Mouse (Mus musculus): ENCODE results near the gene Nedd9. TPM values are rescaled to one million over a fixed set of nuclear protein-coding genes. Genes with fewer than 3 reads are reported as not detected.

The Nedd9 gene
- total and polyA plus RNA-seq, 2 experiments from 2014 or later: 12.6 to 30.5 TPM

- no peaks in the 10 kb centered on the region for H3K27me3 ChIP-seq (ENCODE audit: insufficient read depth, low read length)
- no peaks in the 10 kb centered on the region for H3K9me3 ChIP-seq (ENCODE audit: low read length)
- no peak for DNase-seq
- H3K4me1 ChIP-seq (ENCODE audit: insufficient read depth): no peaks in the 10 kb centered on the region
- ATAC-seq: no peak
- H3K4me3 ChIP-seq (ENCODE audit: low read depth, low read length): no peak overlapping the region
- H3K27ac ChIP-seq (ENCODE audit: low read depth, low read length): no peak overlapping the region
- no peak overlapping the region for H3K4me2 ChIP-seq (ENCODE audit: low read depth)
- no peak overlapping the region for H3K9ac ChIP-seq
- no peak for TF ChIP-seq CTCF (IDR thresholded peaks at IDR 0.05; ENCODE audit: low read depth)
- no peaks in the 10 kb centered on the region for H3K36me3 ChIP-seq (ENCODE audit: insufficient read depth)
These were observed 104.5 kb downstream of the Nedd9 start for GRCm38 (mm10) chr13:41382635-41383034.

- Histone ChIP-seq H3K36me3 (ENCODE audit: insufficient read depth) (no peaks in the 10 kb centered on the region), H3K4me1 (ENCODE audit: insufficient read depth) (no peaks in the 10 kb centered on the region), H3K4me3 (ENCODE audit: low read depth, low read length) (no peak overlapping the region), H3K4me2 (ENCODE audit: low read depth) (no peak overlapping the region), H3K27ac (ENCODE audit: low read depth, low read length) (no peak overlapping the region), H3K27me3 (ENCODE audit: insufficient read depth, low read length) (no peaks in the 10 kb centered on the region), H3K9ac (no peak overlapping the region), H3K9me3 (ENCODE audit: low read length) (no peaks in the 10 kb centered on the region)
- ATAC-seq: no peak
- 92% methylated on average over 5 of the region's 5 CpGs for WGBS
- DNase-seq: no peak
- no peak for TF ChIP-seq CTCF (IDR thresholded peaks at IDR 0.05; ENCODE audit: low read depth)
These were observed 105.2 kb downstream of the Nedd9 start for GRCm38 (mm10) chr13:41381806-41382546.

- WGBS: 82% methylated on average over 7 of the region's 7 CpGs
- no peak for ATAC-seq
- Histone ChIP-seq H3K4me3 (ENCODE audit: low read depth, low read length) (no peak overlapping the region), H3K9me3 (ENCODE audit: low read length) (no peaks in the 10 kb centered on the region), H3K27ac (ENCODE audit: low read depth, low read length) (no peak overlapping the region), H3K4me1 (ENCODE audit: insufficient read depth) (no peaks in the 10 kb centered on the region), H3K4me2 (ENCODE audit: low read depth) (no peak overlapping the region), H3K27me3 (ENCODE audit: insufficient read depth, low read length) (no peaks in the 10 kb centered on the region), H3K9ac (no peak overlapping the region), H3K36me3 (ENCODE audit: insufficient read depth) (no peaks in the 10 kb centered on the region)
- TF ChIP-seq CTCF (IDR thresholded peaks at IDR 0.05; ENCODE audit: low read depth): no peak
- DNase-seq: no peak
These were observed 105.9 kb downstream of the Nedd9 start for GRCm38 (mm10) chr13:41381041-41381805.

GRCm38 (mm10) chr13:41379951-41380465 lies 107.2 kb downstream of the Nedd9 start:
- no peaks in the 10 kb centered on the region for H3K36me3 ChIP-seq (ENCODE audit: insufficient read depth)
- H3K27ac ChIP-seq (ENCODE audit: low read depth, low read length): no peak overlapping the region
- no peak for DNase-seq
- WGBS: 94% methylated on average over 4 of the region's 4 CpGs
- no peak for ATAC-seq
- no peaks in the 10 kb centered on the region for H3K27me3 ChIP-seq (ENCODE audit: insufficient read depth, low read length)
- no peak for TF ChIP-seq CTCF (IDR thresholded peaks at IDR 0.05; ENCODE audit: low read depth)
- H3K4me2 ChIP-seq (ENCODE audit: low read depth): no peak overlapping the region
- no peaks in the 10 kb centered on the region for H3K4me1 ChIP-seq (ENCODE audit: insufficient read depth)
- no peak overlapping the region for H3K4me3 ChIP-seq (ENCODE audit: low read depth, low read length)
- no peak overlapping the region for H3K9ac ChIP-seq
- no peaks in the 10 kb centered on the region for H3K9me3 ChIP-seq (ENCODE audit: low read length)

- WGBS: 59% methylated on average over 5 of the region's 5 CpGs
- no peak overlapping the region for H3K4me2 ChIP-seq (ENCODE audit: low read depth)
- TF ChIP-seq CTCF (IDR thresholded peaks at IDR 0.05; ENCODE audit: low read depth): no peak
These were observed 108.7 kb downstream of the Nedd9 start for GRCm38 (mm10) chr13:41378462-41378861.

GRCm38 (mm10) chr13:41377856-41378255 lies 109.3 kb downstream of the Nedd9 start:
- ATAC-seq (no peak), DNase-seq (no peak)
- no peak for TF ChIP-seq CTCF (IDR thresholded peaks at IDR 0.05; ENCODE audit: low read depth)
- Histone ChIP-seq H3K4me3 (ENCODE audit: low read depth, low read length) (no peak overlapping the region), H3K4me1 (ENCODE audit: insufficient read depth) (no peaks in the 10 kb centered on the region), H3K27ac (ENCODE audit: low read depth, low read length) (no peak overlapping the region), H3K4me2 (ENCODE audit: low read depth) (no peak overlapping the region), H3K27me3 (ENCODE audit: insufficient read depth, low read length) (no peaks in the 10 kb centered on the region), H3K9me3 (ENCODE audit: low read length) (no peaks in the 10 kb centered on the region), H3K9ac (no peak overlapping the region), H3K36me3 (ENCODE audit: insufficient read depth) (no peaks in the 10 kb centered on the region)
- 86% methylated on average over 9 of the region's 9 CpGs for WGBS

More at GRCm38 (mm10) chr13:41378462-41378861, 108.7 kb downstream of the Nedd9 start:
- no peaks in the 10 kb centered on the region for H3K27me3 ChIP-seq (ENCODE audit: insufficient read depth, low read length)
- H3K4me1 ChIP-seq (ENCODE audit: insufficient read depth): no peaks in the 10 kb centered on the region
- no peaks in the 10 kb centered on the region for H3K36me3 ChIP-seq (ENCODE audit: insufficient read depth)
- ATAC-seq: no peak
- DNase-seq: no peak
- H3K27ac ChIP-seq (ENCODE audit: low read depth, low read length): no peak overlapping the region
- H3K9ac ChIP-seq: no peak overlapping the region
- no peak overlapping the region for H3K4me3 ChIP-seq (ENCODE audit: low read depth, low read length)
- H3K9me3 ChIP-seq (ENCODE audit: low read length): no peaks in the 10 kb centered on the region

GRCm38 (mm10) chr13:41377011-41377431 lies 110.1 kb downstream of the Nedd9 start:
- WGBS: 63% methylated on average over 2 of the region's 2 CpGs
- no peaks in the 10 kb centered on the region for H3K36me3 ChIP-seq (ENCODE audit: insufficient read depth)
- no peak overlapping the region for H3K4me3 ChIP-seq (ENCODE audit: low read depth, low read length)
- H3K27ac ChIP-seq (ENCODE audit: low read depth, low read length): no peak overlapping the region
- H3K4me1 ChIP-seq (ENCODE audit: insufficient read depth): no peaks in the 10 kb centered on the region
- TF ChIP-seq CTCF (IDR thresholded peaks at IDR 0.05; ENCODE audit: low read depth): no peak
- DNase-seq (no peak), ATAC-seq (no peak)
- no peak overlapping the region for H3K9ac ChIP-seq
- no peaks in the 10 kb centered on the region for H3K9me3 ChIP-seq (ENCODE audit: low read length)
- H3K4me2 ChIP-seq (ENCODE audit: low read depth): no peak overlapping the region
- H3K27me3 ChIP-seq (ENCODE audit: insufficient read depth, low read length): no peaks in the 10 kb centered on the region
